Mouse (Mus musculus): ENCODE results near the gene Wrap73. TPM values are rescaled to one million over a fixed set of nuclear protein-coding genes. Genes with fewer than 3 reads are reported as not detected.

Wrap73 gene
- total and polyA plus RNA-seq, 3 experiments, result 32.1 to 77.6 (median 49.3) TPM

DNA sequence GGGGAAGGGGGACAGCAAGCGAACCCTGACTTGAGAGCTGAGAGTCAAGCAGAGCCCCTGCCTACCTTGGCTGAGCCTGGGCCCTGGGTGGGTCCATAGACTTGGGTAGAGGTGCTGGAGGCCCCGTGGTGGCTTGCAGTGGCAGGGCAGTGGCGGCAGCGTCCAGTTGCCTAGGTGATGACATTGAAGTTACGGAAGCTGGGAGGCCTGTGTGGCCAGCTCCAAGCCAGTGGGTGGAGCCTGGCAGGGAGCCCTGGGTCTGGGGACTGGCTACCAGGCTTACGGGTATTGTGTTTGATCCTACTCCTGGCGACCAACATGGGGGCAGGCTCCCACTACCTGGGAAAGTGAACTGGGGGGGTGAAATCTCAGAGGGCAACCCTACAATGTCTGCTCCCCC is 25.8 kb upstream of the Wrap73 start:
- Histone ChIP-seq H3K4me1 (ENCODE audit: control insufficient read depth in 1 of 2, insufficient read depth in 2 of 2) (peaks cover 33 to 74% of the 10 kb centered on the region in 2 experiments), H3K9me3 (replicated peaks; ENCODE audit: low read length) (no peaks in the 10 kb centered on the region), H3K36me3 (replicated peaks in 1 of 2; ENCODE audit: control insufficient read depth in 1 of 2, insufficient read depth in 1 of 2, low read length in 1 of 2) (peaks cover 48 to 87% of the 10 kb centered on the region in 2 experiments), H3K27ac (ENCODE audit: insufficient read depth, low read depth) (no peak overlapping the region), H3K27me3 (replicated peaks) (no peaks in the 10 kb centered on the region), H3K9ac (ENCODE audit: insufficient read depth, low read depth) (no peak overlapping the region), H3K79me2 (replicated peaks; ENCODE audit: control insufficient read depth, extremely low read depth, insufficient read depth, poor library complexity, severe bottlenecking) (peaks cover 81% of the 10 kb centered on the region), H3K4me3 (replicated peaks in 1 of 3; ENCODE audit: low read depth in 2 of 3, low read length in 2 of 3, poor library complexity in 1 of 3) (no peak overlapping the region), H3K4me2 (ENCODE audit: insufficient read depth, low read depth, poor library complexity, severe bottlenecking) (no peak overlapping the region)
- in situ Hi-C loops (cut with MboI; ENCODE audit: low pct_ligation_motif_present, low pct_unique_long_range_greater_than_20kb, low sequenced_read_pairs) (loop anchor here (25.0 kb wide), 1 partner anchor 1829 kb away; the partner anchor contains the start of genes Hes3 and Icmt), dilution Hi-C loops (cut with MboI; ENCODE audit: extremely low pct_ligation_motif_present, extremely low pct_unique_long_range_greater_than_20kb, low sequenced_read_pairs) (no loop called here)
- DNase-seq (ENCODE audit: extremely low read depth), result no peak
- TF ChIP-seq GABPA (IDR thresholded peaks at IDR 0.05; ENCODE audit: insufficient replicate concordance, low read depth, low read length) (no peak), JUN (IDR thresholded peaks at IDR 0.05; ENCODE audit: insufficient read depth, low read depth, low read length) (no peak), POLR2AphosphoS2 (IDR thresholded peaks at IDR 0.05; ENCODE audit: low read depth, low read length) (no peak), CTCF (conservative IDR thresholded peaks at IDR 0.05 in 1 of 2, IDR thresholded peaks at IDR 0.05 in 1 of 2; ENCODE audit: low read depth in 2 of 2, low read length in 2 of 2) (no peak), ELF1 (IDR thresholded peaks at IDR 0.05; ENCODE audit: low read depth, low read length) (no peak), SIN3A (IDR thresholded peaks at IDR 0.05; ENCODE audit: low read length) (no peak), ZNF384 (IDR thresholded peaks at IDR 0.05; ENCODE audit: low read depth, low read length) (no peak), MYC (IDR thresholded peaks at IDR 0.05; ENCODE audit: low read depth, low read length) (no peak), EP300 (IDR thresholded peaks at IDR 0.05; ENCODE audit: low read length) (no peak), CHD1 (IDR thresholded peaks at IDR 0.05; ENCODE audit: low read depth, low read length) (no peak), POLR2A (IDR thresholded peaks at IDR 0.05; ENCODE audit: low read depth, low read length) (no peak), ZMIZ1 (IDR thresholded peaks at IDR 0.05; ENCODE audit: low read depth, low read length) (no peak), HCFC1 (IDR thresholded peaks at IDR 0.05; ENCODE audit: low read depth, low read length) (no peak), MAFK (IDR thresholded peaks at IDR 0.05; ENCODE audit: insufficient replicate concordance, low read length) (no peak), MAZ (IDR thresholded peaks at IDR 0.05; ENCODE audit: low read depth, low read length) (no peak), BHLHE40 (IDR thresholded peaks at IDR 0.05; ENCODE audit: low read depth, low read length) (no peak)

DNA sequence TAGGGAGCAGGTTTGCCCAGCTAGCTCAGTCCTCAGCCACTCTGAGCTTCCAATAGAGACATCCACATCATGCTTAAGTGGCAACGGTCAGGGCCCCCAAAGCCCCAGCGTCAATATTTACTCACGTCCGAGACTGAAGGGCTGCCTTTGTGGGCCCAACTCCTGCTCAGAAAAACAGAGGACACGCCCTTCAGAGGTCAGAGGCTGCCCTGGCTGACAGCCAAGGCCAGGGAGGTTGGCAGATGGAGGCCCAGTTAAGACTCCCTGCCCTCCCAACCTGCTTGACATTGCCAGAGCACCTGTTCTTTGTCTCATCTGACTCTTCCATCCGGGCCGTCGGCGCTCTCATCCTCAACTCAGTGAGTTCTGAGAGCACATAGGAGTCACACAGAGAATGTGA is 23.4 kb upstream of the Wrap73 start:
- dilution Hi-C loops (cut with MboI; ENCODE audit: extremely low pct_ligation_motif_present, extremely low pct_unique_long_range_greater_than_20kb, low sequenced_read_pairs), result no loop called here
- TF ChIP-seq USF1 (IDR thresholded peaks at IDR 0.05; ENCODE audit: low read depth, low read length) (no peak), PAX5 (IDR thresholded peaks at IDR 0.05; ENCODE audit: low read length) (no peak), CTCF (conservative IDR thresholded peaks at IDR 0.05 in 1 of 2, IDR thresholded peaks at IDR 0.05 in 1 of 2; ENCODE audit: low read depth in 2 of 2, low read length in 2 of 2) (no peak), JUND (conservative IDR thresholded peaks at IDR 0.05; ENCODE audit: low read depth, low read length) (no peak), MEF2A (IDR thresholded peaks at IDR 0.05; ENCODE audit: borderline replicate concordance, low read depth, low read length) (no peak), CHD2 (IDR thresholded peaks at IDR 0.05; ENCODE audit: low read length) (no peak), POLR2A (IDR thresholded peaks at IDR 0.05; ENCODE audit: low read depth, low read length) (no peak), HCFC1 (IDR thresholded peaks at IDR 0.05; ENCODE audit: low read depth, low read length) (no peak), BHLHE40 (IDR thresholded peaks at IDR 0.05; ENCODE audit: low read depth, low read length) (no peak), ZNF384 (IDR thresholded peaks at IDR 0.05; ENCODE audit: low read depth, low read length) (no peak), MAFK (IDR thresholded peaks at IDR 0.05; ENCODE audit: insufficient replicate concordance, low read length) (no peak), E2F4 (IDR thresholded peaks at IDR 0.05; ENCODE audit: insufficient replicate concordance, low read depth, low read length) (no peak), ZC3H11A (IDR thresholded peaks at IDR 0.05; ENCODE audit: low read depth, low read length) (no peak), SMC3 (IDR thresholded peaks at IDR 0.05; ENCODE audit: low read depth, low read length) (no peak), MYC (IDR thresholded peaks at IDR 0.05; ENCODE audit: low read depth, low read length) (no peak), MAX (IDR thresholded peaks at IDR 0.05; ENCODE audit: low read length) (no peak), MAZ (IDR thresholded peaks at IDR 0.05; ENCODE audit: low read depth, low read length) (no peak), RAD21 (IDR thresholded peaks at IDR 0.05; ENCODE audit: low read depth, low read length) (no peak), POLR2AphosphoS2 (IDR thresholded peaks at IDR 0.05; ENCODE audit: low read depth, low read length) (no peak), EP300 (IDR thresholded peaks at IDR 0.05; ENCODE audit: low read length) (no peak)
- Histone ChIP-seq H3K79me2 (replicated peaks; ENCODE audit: control insufficient read depth, extremely low read depth, insufficient read depth, poor library complexity, severe bottlenecking) (peaks cover 90% of the 10 kb centered on the region), H3K4me1 (ENCODE audit: control insufficient read depth in 1 of 2, insufficient read depth in 2 of 2) (peaks cover 36 to 78% of the 10 kb centered on the region in 2 experiments), H3K27me3 (replicated peaks) (no peaks in the 10 kb centered on the region), H3K4me3 (replicated peaks in 1 of 3; ENCODE audit: low read depth in 2 of 3, low read length in 2 of 3, poor library complexity in 1 of 3) (no peak overlapping the region), H3K9me3 (replicated peaks; ENCODE audit: low read length) (no peaks in the 10 kb centered on the region), H3K36me3 (replicated peaks in 1 of 2; ENCODE audit: control insufficient read depth in 1 of 2, insufficient read depth in 1 of 2, low read length in 1 of 2) (peaks cover 45 to 85% of the 10 kb centered on the region in 2 experiments), H3K27ac (ENCODE audit: insufficient read depth, low read depth) (no peak overlapping the region), H3K9ac (ENCODE audit: insufficient read depth, low read depth) (no peak overlapping the region), H3K4me2 (ENCODE audit: insufficient read depth, low read depth, poor library complexity, severe bottlenecking) (no peak overlapping the region)
- in situ Hi-C loops (cut with MboI; ENCODE audit: low pct_ligation_motif_present, low pct_unique_long_range_greater_than_20kb, low sequenced_read_pairs), result loop anchor here (25.0 kb wide), 1 partner anchor 1831 kb away; the partner anchor contains the start of genes Hes3 and Icmt
- DNase-seq (ENCODE audit: extremely low read depth), result no peak
